Mouse (Mus musculus) heart, adult 2 months (tissue): ENCODE data around the gene Szrd1. TPM values are rescaled to one million over a fixed set of nuclear protein-coding genes. Genes with fewer than 3 reads are reported as not detected.

Experiments used
- DNase-seq, 2 experiments: peaks; one replicate each; pipeline ENCODE4 v3.0.0; 2021
- H3K27ac ChIP-seq: fragments of 200-600 bp; 2 replicates; pipeline ENCODE4 v1.8.1; 2022
- H3K27me3 ChIP-seq: fragments of 200-500 bp; 2 replicates; pipeline ENCODE4 v1.6.1; 2012; ENCODE audit warnings: mild to moderate bottlenecking, low read length, inconsistent platforms, mixed read lengths; ENCODE audit not compliant: control insufficient read depth, insufficient read depth
- H3K36me3 ChIP-seq: fragments of 200-500 bp; 2 replicates; pipeline ENCODE4 v1.6.1; 2012; ENCODE audit warnings: low read length, inconsistent platforms; ENCODE audit not compliant: control insufficient read depth, insufficient read depth
- H3K4me1 ChIP-seq: fragments of 200-500 bp; 2 replicates; pipeline ENCODE4 v1.6.1; 2011; ENCODE audit warnings: low read length; ENCODE audit not compliant: control insufficient read depth, insufficient read depth
- H3K4me3 ChIP-seq: fragments of 200-600 bp; 2 replicates; pipeline ENCODE4 v1.8.1; 2022
- H3K79me2 ChIP-seq: fragments of 200-500 bp; replicated peaks from 2 replicates; pipeline ENCODE4 v1.6.1; 2012; ENCODE audit warnings: mild to moderate bottlenecking, inconsistent platforms, low read length, moderate library complexity, mixed read lengths; ENCODE audit not compliant: control insufficient read depth, insufficient read depth
- H3K9ac ChIP-seq: fragments of 200-500 bp; 2 replicates; pipeline ENCODE4 v1.6.1; 2012; ENCODE audit warnings: low read depth, mild to moderate bottlenecking, control low read depth, inconsistent platforms, low read length, mixed read lengths
- CTCF ChIP-seq: fragments of 200-600 bp; IDR thresholded peaks from 2 replicates; pipeline ENCODE4 v1.8.1; 2022; ENCODE audit warnings: antibody characterized with exemption, mild to moderate bottlenecking, moderate library complexity
- EP300 ChIP-seq: fragments of 200-500 bp; IDR thresholded peaks from 2 replicates; pipeline ENCODE4 v1.6.1; 2011; ENCODE audit warnings: low read depth, low read length, control low read depth; ENCODE audit not compliant: insufficient read depth
- POLR2A ChIP-seq: fragments of 200-500 bp; IDR thresholded peaks from 2 replicates; pipeline ENCODE4 v1.6.1; 2011; ENCODE audit warnings: mild to moderate bottlenecking, low read depth, low read length, control low read depth; ENCODE audit not compliant: insufficient read depth
- WGBS: fragments of 180-500 bp; shearing (Covaris S2); methylation state at CpG from one replicate; pipeline ENCODE4 v1.1.7; 2018; 5-methylcytosine and 5-hydroxymethylcytosine counted together
- intact Hi-C: fragments of 180-260 bp; cut with DNase I; formaldehyde crosslinking; loops from one replicate; pipeline ENCODE4 v1.15.1; 2025
- polyA plus RNA-seq: library from polyadenylated mRNA; depleted of rRNA; stranded (reverse); fragments of >200 nt; gene quantifications from 2 replicates; pipeline ENCODE4 v1.2.3, GENCODE M21; 2012
- total RNA-seq, 2 experiments: library from RNA; stranded (reverse); gene quantifications; 2 replicates each; pipeline ENCODE4 v1.2.3; 2021

Gene Szrd1
- total and polyA plus RNA-seq, 3 experiments: 32.1 to 106 (median 90.0) TPM

DNA sequence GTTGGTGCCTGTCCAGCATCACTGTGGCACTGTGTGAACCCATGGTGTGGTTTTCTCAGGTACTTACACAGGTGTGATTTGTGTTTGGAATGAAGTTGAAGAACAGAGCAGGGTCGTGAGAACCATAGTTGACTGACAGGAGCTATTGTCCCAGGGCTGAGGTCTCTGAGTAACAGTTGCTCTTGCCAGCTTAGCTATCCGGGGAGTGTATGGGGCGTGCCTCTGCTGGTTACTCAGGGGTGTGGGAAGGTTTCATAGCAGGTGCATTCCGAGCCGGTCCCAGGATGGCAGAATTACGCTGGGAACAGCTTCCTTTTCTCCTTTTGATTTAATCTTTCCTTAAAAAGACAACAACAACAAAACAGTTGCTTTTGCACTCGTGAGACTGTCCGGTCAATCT lies 41.3 kb upstream of the Szrd1 start:
- Histone ChIP-seq H3K27ac (no peak overlapping the region), H3K4me3 (no peak overlapping the region), H3K36me3 (peaks cover 8% of the 10 kb centered on the region; the same call in 1 of the 2 replicates), H3K79me2 (no peaks in the 10 kb centered on the region), H3K9ac (no peak overlapping the region), H3K27me3 (no peaks in the 10 kb centered on the region), H3K4me1 (peaks cover 8% of the 10 kb centered on the region)
- intact Hi-C loops: no loop called here
- 86% methylated on average over 8 of the region's 8 CpGs for WGBS
- DNase-seq: no peak
- TF ChIP-seq CTCF (no peak), EP300 (no peak), POLR2A (no peak)

DNA sequence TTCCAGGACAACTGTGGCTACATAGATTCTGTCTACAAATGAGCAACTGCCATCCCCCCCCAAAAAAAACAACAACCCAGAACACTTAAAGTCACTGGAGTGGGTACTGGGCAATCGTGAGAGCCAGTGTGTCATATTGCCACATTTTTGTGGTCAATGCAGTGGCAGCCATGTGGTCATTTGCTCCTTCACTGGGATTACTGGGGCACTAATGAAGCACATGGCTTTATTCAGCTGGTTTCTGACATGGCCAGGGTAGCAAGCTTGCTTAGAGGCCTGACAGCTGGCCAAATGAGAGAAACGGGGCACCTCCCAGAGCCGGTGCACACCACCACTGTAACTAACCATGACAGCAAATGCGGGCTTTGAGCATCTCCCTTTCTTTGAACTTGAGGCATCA lies 38.9 kb upstream of the Szrd1 start:
- peaks cover 11% of the 10 kb centered on the region for H3K4me1 ChIP-seq
- no peak overlapping the region for H3K9ac ChIP-seq
- intact Hi-C loops: no loop called here
- H3K27ac ChIP-seq: no peak overlapping the region
- WGBS: 87% methylated on average over 4 of the region's 4 CpGs
- no peaks in the 10 kb centered on the region for H3K79me2 ChIP-seq
- TF ChIP-seq CTCF: no peak
- no peak for TF ChIP-seq POLR2A
- TF ChIP-seq EP300: no peak
- H3K4me3 ChIP-seq: no peak overlapping the region
- H3K27me3 ChIP-seq: no peaks in the 10 kb centered on the region
- no peak for DNase-seq
- peaks cover 8% of the 10 kb centered on the region for H3K36me3 ChIP-seq

DNA sequence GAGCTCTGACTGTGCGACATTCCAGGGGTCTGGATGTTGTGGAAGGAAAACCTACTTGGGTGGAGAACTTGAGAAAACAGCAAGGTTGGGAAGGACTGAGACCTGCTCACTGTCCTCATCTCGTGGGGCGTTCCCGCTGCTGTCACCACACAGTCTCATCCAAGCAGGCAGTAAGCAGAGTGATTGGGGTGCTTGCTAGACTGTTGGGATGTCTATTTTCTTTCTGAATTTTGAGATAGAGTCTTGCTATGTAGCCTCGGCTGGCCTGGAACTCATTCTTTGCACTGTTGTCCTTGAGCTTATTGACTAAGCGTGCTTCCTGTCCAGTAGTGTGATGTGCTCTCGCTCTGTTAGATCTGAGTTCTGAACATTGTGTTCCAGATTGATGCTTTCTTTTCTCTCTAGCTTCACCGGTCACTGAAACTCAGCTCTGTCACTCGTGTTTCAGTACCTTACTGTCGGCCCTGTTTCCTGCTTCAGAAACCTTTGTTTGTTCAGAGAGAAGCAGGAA lies 36.8 kb upstream of the Szrd1 start:
- H3K27ac ChIP-seq: peak overlapping the region; percentile 34
- intact Hi-C loops: no loop called here
- H3K9ac ChIP-seq: no peak overlapping the region; the same call in 1 of the 2 replicates
- H3K4me3 ChIP-seq: no peak overlapping the region
- H3K36me3 ChIP-seq: peaks cover 8% of the 10 kb centered on the region
- no peak for DNase-seq
- no peaks in the 10 kb centered on the region for H3K27me3 ChIP-seq
- no peak for TF ChIP-seq CTCF
- TF ChIP-seq POLR2A: no peak
- TF ChIP-seq EP300: no peak
- WGBS: 55% methylated on average over 10 of the region's 10 CpGs
- H3K79me2 ChIP-seq: no peaks in the 10 kb centered on the region
- peaks cover 11% of the 10 kb centered on the region for H3K4me1 ChIP-seq

DNA sequence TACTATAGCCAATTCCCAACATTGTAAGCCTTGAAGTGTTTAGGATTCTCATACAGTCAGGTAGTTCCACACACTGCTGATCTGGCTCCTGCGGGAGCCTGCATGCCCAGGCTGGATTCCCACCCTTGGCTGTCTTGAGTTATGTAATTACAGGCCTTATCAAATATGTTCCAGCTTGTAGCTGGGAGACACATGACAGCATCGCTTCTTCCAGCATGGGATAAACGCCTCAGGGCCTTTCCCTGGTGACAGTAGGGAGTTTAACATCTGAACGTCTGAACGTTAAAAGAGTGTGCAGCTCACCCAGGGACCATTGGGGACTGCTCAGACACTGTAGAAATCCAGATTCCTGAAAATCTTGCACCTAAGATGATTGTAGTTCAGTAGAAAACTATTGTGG lies 36.2 kb upstream of the Szrd1 start:
- H3K4me3 ChIP-seq: no peak overlapping the region
- H3K27me3 ChIP-seq: no peaks in the 10 kb centered on the region

DNA sequence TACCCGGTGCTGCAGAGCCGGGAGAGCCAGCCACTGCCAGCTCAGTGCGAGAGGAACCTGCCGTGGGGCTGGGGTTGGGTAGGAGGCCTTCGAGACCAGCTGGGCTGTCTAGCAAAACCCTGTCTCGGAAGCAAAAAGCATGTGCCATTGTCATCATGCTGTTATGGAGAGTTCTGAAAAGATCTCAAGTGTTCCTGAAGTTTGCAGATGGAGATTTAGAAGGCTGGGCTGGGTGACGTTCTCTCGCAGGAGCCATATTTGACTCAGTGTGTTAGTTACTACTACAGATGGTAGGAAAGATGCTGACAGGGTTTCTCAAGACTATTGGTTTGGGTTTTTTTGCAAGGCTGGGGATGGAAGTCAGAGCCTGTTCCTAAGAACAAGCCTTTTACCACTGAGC lies 32.5 kb upstream of the Szrd1 start:
- Histone ChIP-seq H3K4me1 (peaks cover 10% of the 10 kb centered on the region), H3K4me3 (no peak overlapping the region), H3K9ac (no peak overlapping the region), H3K79me2 (no peaks in the 10 kb centered on the region), H3K36me3 (peaks cover 8% of the 10 kb centered on the region), H3K27me3 (no peaks in the 10 kb centered on the region), H3K27ac (no peak overlapping the region)
- no peak for DNase-seq
- intact Hi-C loops: no loop called here
- TF ChIP-seq CTCF (no peak), EP300 (no peak), POLR2A (no peak)
- WGBS: 91% methylated on average over 8 of the region's 8 CpGs

More for the DNA sequence above, 36.2 kb upstream of the Szrd1 start:
- Histone ChIP-seq H3K4me1 (peaks cover 11% of the 10 kb centered on the region), H3K9ac (no peak overlapping the region), H3K27ac (peak overlapping the region; percentile 34), H3K36me3 (peaks cover 8% of the 10 kb centered on the region), H3K79me2 (no peaks in the 10 kb centered on the region)
- WGBS: 39% methylated on average over 5 of the region's 5 CpGs
- TF ChIP-seq EP300 (0 out of 2 replicates have a peak, but pooled peaks have one; percentile 41), CTCF (no peak), POLR2A (no peak)
- DNase-seq: peak in 1 of 2 experiments; percentile 31
- intact Hi-C loops: no loop called here

DNA sequence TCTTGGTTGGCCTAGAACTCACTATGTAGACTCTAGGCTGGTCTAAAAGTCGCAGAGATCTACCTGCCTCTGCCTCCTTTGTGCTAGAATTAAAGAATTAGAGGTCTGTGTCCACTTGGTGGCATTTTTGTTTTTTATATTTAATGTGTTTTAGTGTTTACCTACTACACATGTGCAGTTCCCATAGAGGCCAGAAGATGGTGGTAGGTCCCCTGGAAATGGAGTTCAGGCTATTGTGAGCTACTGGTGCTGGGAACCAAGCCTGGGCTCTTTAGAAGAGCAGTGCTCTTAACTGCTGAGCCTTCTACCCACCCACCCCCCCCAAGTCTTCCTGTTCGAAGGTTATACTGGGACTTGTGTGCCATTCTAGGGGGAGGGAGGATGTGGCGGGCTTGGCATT lies 27.6 kb upstream of the Szrd1 start:
- TF ChIP-seq CTCF: peak; percentile 21
- TF ChIP-seq POLR2A: no peak
- no peak for TF ChIP-seq EP300
- Histone ChIP-seq H3K27me3 (no peaks in the 10 kb centered on the region), H3K4me3 (no peak overlapping the region), H3K4me1 (no peaks in the 10 kb centered on the region), H3K9ac (no peak overlapping the region), H3K79me2 (peaks cover 4% of the 10 kb centered on the region), H3K36me3 (no peaks in the 10 kb centered on the region), H3K27ac (no peak overlapping the region)
- no peak for DNase-seq
- intact Hi-C loops: no loop called here
- 100% methylated on average over 3 of the region's 3 CpGs for WGBS
